Mouse (Mus musculus): ENCODE data around the gene Helt.
A peak's percentile ranks its signal among the peaks of the same experiment; 100 is the strongest.
"Not testable (repeated sequence)": the region's sequence is repeated elsewhere in the genome, so short reads cannot be mapped to it uniquely, and the experiment has no call there.

The Helt gene

GRCm38 (mm10) chr8:46295951-46296350, 1.5 kb upstream of the Helt start:
- no peak for DNase-seq

GRCm38 (mm10) chr8:46295101-46295534, 647 bp upstream of the Helt start:
- DNase-seq: no peak

- DNase-seq: no peak
These were observed 725 bp downstream of the Helt start for GRCm38 (mm10) chr8:46293741-46294151.

- no peak for DNase-seq
These were observed 1.3 kb downstream of the Helt start for GRCm38 (mm10) chr8:46293201-46293600.

GRCm38 (mm10) chr8:46291931-46292675, 2.4 kb downstream of the Helt start:
- DNase-seq: peak; percentile 59

- no peak for DNase-seq
These were observed 5.2 kb downstream of the Helt start for GRCm38 (mm10) chr8:46289274-46289673.

GRCm38 (mm10) chr8:46288021-46288420, 6.5 kb downstream of the Helt start:
- DNase-seq: no peak

- DNase-seq: no peak
These were observed 8.5 kb downstream of the Helt start for GRCm38 (mm10) chr8:46285980-46286379.

GRCm38 (mm10) chr8:46281536-46281935, 12.9 kb downstream of the Helt start:
- peak; percentile 82 for DNase-seq

- DNase-seq: no peak
These were observed 17.5 kb downstream of the Helt start for GRCm38 (mm10) chr8:46276939-46277338.

GRCm38 (mm10) chr8:46270741-46271140, 23.7 kb downstream of the Helt start:
- no peak for DNase-seq

- DNase-seq: no peak
These were observed 24.3 kb downstream of the Helt start for GRCm38 (mm10) chr8:46270147-46270546.

- DNase-seq: no peak
These were observed 27.7 kb downstream of the Helt start for GRCm38 (mm10) chr8:46266801-46267200.

- DNase-seq: not testable (repeated sequence)
These were observed 30.3 kb downstream of the Helt start for GRCm38 (mm10) chr8:46264206-46264605.

GRCm38 (mm10) chr8:46257921-46258682, 36.4 kb downstream of the Helt start:
- no peak for DNase-seq

- no peak for DNase-seq
These were observed 42.0 kb downstream of the Helt start for GRCm38 (mm10) chr8:46252456-46252855.

- no peak for DNase-seq
These were observed 42.9 kb downstream of the Helt start for GRCm38 (mm10) chr8:46251561-46251960.

- DNase-seq: no peak
These were observed 48.1 kb downstream of the Helt start for GRCm38 (mm10) chr8:46246346-46246745.

GRCm38 (mm10) chr8:46242946-46243345, 51.5 kb downstream of the Helt start:
- DNase-seq: no peak
